Mouse (Mus musculus): ENCODE results near the gene Slc39a11.

The Slc39a11 gene

GRCm38 (mm10) chr11:113450665-113451064 is 199.2 kb downstream of the Slc39a11 start:
- no peak for DNase-seq

- DNase-seq: no peak
These were observed 199.9 kb downstream of the Slc39a11 start for GRCm38 (mm10) chr11:113450028-113450427.

- no peak for DNase-seq
These were observed 207.8 kb downstream of the Slc39a11 start for GRCm38 (mm10) chr11:113442036-113442435.

- no peak for DNase-seq
These were observed 210.4 kb downstream of the Slc39a11 start for GRCm38 (mm10) chr11:113439328-113440030.

- no peak for DNase-seq
These were observed 211.0 kb downstream of the Slc39a11 start for GRCm38 (mm10) chr11:113438915-113439314.

- no peak for DNase-seq
These were observed 212.5 kb downstream of the Slc39a11 start for GRCm38 (mm10) chr11:113437357-113437756.

GRCm38 (mm10) chr11:113436299-113436698 is 213.6 kb downstream of the Slc39a11 start:
- no peak for DNase-seq

- DNase-seq: no peak
These were observed 214.2 kb downstream of the Slc39a11 start for GRCm38 (mm10) chr11:113435696-113436095.

- peak; percentile 4 to 32 for DNase-seq
These were observed 218.7 kb downstream of the Slc39a11 start for GRCm38 (mm10) chr11:113431161-113431560.

- DNase-seq: no peak
These were observed 224.0 kb downstream of the Slc39a11 start for GRCm38 (mm10) chr11:113425882-113426281.

- peak; percentile 12 to 27 for DNase-seq
These were observed 224.4 kb downstream of the Slc39a11 start for GRCm38 (mm10) chr11:113425454-113425853.

GRCm38 (mm10) chr11:113424765-113425164 is 225.1 kb downstream of the Slc39a11 start:
- no peak for DNase-seq

GRCm38 (mm10) chr11:113422598-113422997 is 227.3 kb downstream of the Slc39a11 start:
- DNase-seq: no peak

GRCm38 (mm10) chr11:113418921-113419655 is 230.8 kb downstream of the Slc39a11 start:
- DNase-seq: no peak

GRCm38 (mm10) chr11:113417948-113418347 is 231.9 kb downstream of the Slc39a11 start:
- peak in 1 of 2 experiments; percentile 10 for DNase-seq

GRCm38 (mm10) chr11:113412545-113412944 is 237.3 kb downstream of the Slc39a11 start:
- DNase-seq: peak in 1 of 2 experiments; percentile 16

GRCm38 (mm10) chr11:113411798-113412197 is 238.1 kb downstream of the Slc39a11 start:
- no peak for DNase-seq

- peak in 1 of 2 experiments; percentile 25 for DNase-seq
These were observed 240.8 kb downstream of the Slc39a11 start for GRCm38 (mm10) chr11:113409121-113409520.

GRCm38 (mm10) chr11:113407474-113407873 is 242.4 kb downstream of the Slc39a11 start:
- DNase-seq: no peak

- no peak for DNase-seq
These were observed 249.0 kb downstream of the Slc39a11 start for GRCm38 (mm10) chr11:113400868-113401267.

- peak in 1 of 2 experiments; percentile 33 for DNase-seq
These were observed 250.3 kb downstream of the Slc39a11 start for GRCm38 (mm10) chr11:113399601-113400000.

- no peak for DNase-seq
These were observed 252.5 kb downstream of the Slc39a11 start for GRCm38 (mm10) chr11:113397394-113397793.

GRCm38 (mm10) chr11:113393366-113394150 is 256.3 kb downstream of the Slc39a11 start:
- DNase-seq: peak in 1 of 2 experiments; percentile 20
